Mouse (Mus musculus) embryo, embryonic 11.5 days (tissue): ENCODE results near the gene Krtdap.

Source experiments
- DNase-seq: peaks from one replicate; pipeline ENCODE4 v3.0.0-alpha.2; 2012; ENCODE audit warnings: low read depth, low spot score

The Krtdap gene

DNA sequence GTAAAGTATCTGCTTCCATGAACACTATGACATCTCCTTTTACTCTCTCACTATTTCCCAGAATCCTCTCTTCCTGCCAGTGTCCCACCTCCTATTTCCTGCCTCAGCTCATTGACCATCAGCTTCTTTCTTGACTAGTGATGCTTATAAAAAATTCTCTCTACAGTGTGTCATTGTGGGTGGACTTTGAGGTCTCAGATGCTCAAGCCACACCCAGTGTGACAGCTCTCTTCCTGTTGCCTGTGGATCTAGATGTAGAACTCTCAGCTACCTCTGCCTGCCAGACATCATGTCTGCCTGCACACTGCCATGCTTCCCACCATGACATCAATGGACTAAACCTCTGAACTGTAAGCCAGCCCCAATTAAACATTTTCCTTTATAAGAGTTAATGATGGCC lies 49.6 kb downstream of the Krtdap start:
- DNase-seq, result no peak

DNA sequence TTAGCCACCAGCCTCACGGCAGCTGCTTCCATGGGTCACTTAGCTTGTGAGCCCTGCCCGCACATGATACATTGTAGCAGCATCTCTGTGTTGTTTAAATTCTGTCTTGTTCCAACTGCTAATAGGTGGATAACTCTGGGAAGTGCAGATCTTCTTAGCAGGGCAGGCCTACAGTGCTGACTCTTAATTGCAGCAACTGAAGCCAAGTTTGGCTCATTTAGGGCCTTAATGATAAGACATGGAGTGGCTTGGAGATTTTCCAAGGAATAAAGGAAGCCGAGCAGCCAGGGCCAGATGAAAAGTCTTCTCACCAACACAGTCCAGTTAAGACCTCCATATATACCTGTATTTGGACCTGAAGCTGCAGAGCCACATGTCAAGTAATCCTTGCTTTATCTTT lies 52.6 kb downstream of the Krtdap start:
- DNase-seq, result no peak
